Mouse (Mus musculus) naive thymus-derived CD4-positive, alpha-beta T cell, adult 5 months (primary cell): ENCODE data around the gene Arhgef33. TPM values are rescaled to one million over a fixed set of nuclear protein-coding genes. Genes with fewer than 3 reads are reported as not detected.

Experiments
- polyA plus RNA-seq: library from polyadenylated mRNA; unstranded; fragments of 100-300 nt; shearing (Covaris generic); gene quantifications from one replicate; pipeline ENCODE4 v1.2.1, GENCODE M21; 2017

The Arhgef33 gene
- 1.6 TPM for polyA plus RNA-seq

GRCm38 (mm10) chr17:80307251-80307650 is at the start of gene Arhgef33:
TSS of gene Arhgef33 (plus strand) at chr17:80307407.

DNA sequence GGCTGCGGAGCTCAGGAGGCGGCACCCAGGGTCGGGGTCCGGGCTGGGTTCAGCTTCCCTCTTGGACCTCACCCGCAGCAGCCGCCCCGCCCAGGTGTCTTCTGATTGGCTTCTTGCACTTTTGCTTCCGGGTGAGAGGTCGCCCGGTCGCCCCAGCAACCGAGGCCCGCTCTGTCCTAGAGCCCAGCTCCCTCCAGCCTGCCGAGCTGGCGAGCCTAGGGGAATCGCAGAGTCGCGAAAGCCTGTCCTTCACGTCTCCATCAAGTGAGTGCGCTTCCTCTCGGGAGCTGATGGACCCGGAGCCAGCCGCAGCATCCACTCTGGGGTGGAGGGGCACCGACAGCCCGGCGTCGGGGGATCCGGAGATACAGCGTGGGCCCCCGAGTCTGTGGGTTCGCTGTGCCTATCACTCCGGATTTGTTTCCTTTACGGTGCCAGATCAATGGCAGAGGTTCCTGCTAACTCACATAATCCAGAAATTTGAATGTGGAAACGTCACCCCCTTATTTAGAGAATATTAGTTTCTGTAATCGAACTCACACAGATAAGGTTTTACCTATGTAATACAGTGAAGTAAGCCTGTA is 17.0 kb upstream of the Arhgef33 start, which contains the start of the genes Morn2 and Dhx57:
Gene Morn2, plus strand, starts transcription at position 130 of the 584 bp plus-strand sequence.
Gene Dhx57, minus strand, starts transcription at position 403 of the 584 bp plus-strand sequence.

GRCm38 (mm10) chr17:80372989-80373725 is 66.0 kb downstream of the Arhgef33 start, which contains the start of gene Gm10190:
TSS of gene Gm10190 (minus strand) at chr17:80373541.

Other genes starting within 250 kb of the Arhgef33 start
- 26.3 TPM for gene Hnrnpll, start 245.1 kb upstream of the Arhgef33 start, polyA plus RNA-seq
- gene Galm, start 179.9 kb upstream of the Arhgef33 start, polyA plus RNA-seq: 7.2 TPM
- gene Srsf7, start 100.1 kb upstream of the Arhgef33 start, polyA plus RNA-seq: 657 TPM
- not detected for gene Ttc39d, start 99.9 kb upstream of the Arhgef33 start, polyA plus RNA-seq
- 10.7 TPM for gene Gemin6, start 83.0 kb upstream of the Arhgef33 start, polyA plus RNA-seq
- gene Morn2, start 17.2 kb upstream of the Arhgef33 start, polyA plus RNA-seq: 0.75 TPM
- 18.3 TPM for gene Dhx57, start 16.9 kb upstream of the Arhgef33 start, polyA plus RNA-seq
- not detected for gene Gm10190, start 66.1 kb downstream of the Arhgef33 start, polyA plus RNA-seq
- gene Sos1, start 173.0 kb downstream of the Arhgef33 start, polyA plus RNA-seq: 29.7 TPM